Mouse (Mus musculus) brain, embryonic 14.5 days (tissue): ENCODE measurements at regions not wholly inside any gene's neighbourhood (a gene's known extent, or its start where the extent isn't known, plus 50 kb on each side); places are given as distances from the start of the nearest gene placed in this dataset.

Experiments used
- CTCF ChIP-seq: fragments of 200-500 bp; IDR thresholded peaks from 2 replicates; pipeline ENCODE4 v1.5.1; 2012; ENCODE audit warnings: inconsistent platforms, mild to moderate bottlenecking, moderate library complexity, borderline replicate concordance; ENCODE audit not compliant: insufficient read depth, insufficient read length; ENCODE audit errors: extremely low read depth
- POLR2A ChIP-seq: fragments of 200-500 bp; IDR thresholded peaks from 2 replicates; pipeline ENCODE4 v1.6.1; 2012; ENCODE audit warnings: mild to moderate bottlenecking, inconsistent platforms, borderline replicate concordance; ENCODE audit not compliant: poor library complexity, insufficient read depth, insufficient read length, severe bottlenecking; ENCODE audit errors: extremely low read depth

DNA sequence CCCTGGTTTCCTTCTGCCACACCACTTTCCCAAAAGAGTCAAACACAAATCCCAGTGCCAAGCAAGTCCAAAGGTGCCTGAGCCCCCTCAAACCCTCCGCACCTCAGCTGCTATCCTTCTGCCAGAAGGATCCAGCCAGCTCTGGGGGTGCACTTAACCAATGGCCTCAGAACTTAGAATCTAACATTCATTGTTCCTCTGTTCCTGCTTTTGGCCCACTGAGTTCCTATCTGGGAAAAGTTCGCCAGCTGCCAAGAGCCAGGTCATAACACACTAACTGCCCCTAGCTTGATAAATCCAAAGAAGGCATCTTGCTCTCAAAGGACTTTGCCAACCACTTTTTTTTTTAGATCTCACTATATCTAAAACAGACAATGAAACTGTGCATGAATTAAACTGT is 133.1 kb upstream of the Supt20 start:
- TF ChIP-seq CTCF (no peak), POLR2A (no peak)
